Mouse (Mus musculus) hindbrain, postnatal 0 days (tissue): ENCODE measurements around the gene Hcrtr2. TPM values are rescaled to one million over a fixed set of nuclear protein-coding genes. Genes with fewer than 3 reads are reported as not detected.
A peak's percentile ranks its signal among the peaks of the same experiment; 100 is the strongest.

Experiments used
- ATAC-seq: fragments of 200-750 bp; cut with Nextera tagmentation; 2 replicates; pipeline ENCODE4 v1.8.0; 2017; ENCODE audit warnings: mild to moderate bottlenecking, moderate TSS enrichment, moderate library complexity
- DNase-seq: peaks from one replicate; pipeline ENCODE4 v3.0.0-alpha.2; 2015; ENCODE audit warnings: low spot score
- H3K27ac ChIP-seq: fragments of 300-500 bp; sonication (generic); 2 replicates; pipeline ENCODE4 v1.5.1; 2014; ENCODE audit warnings: mild to moderate bottlenecking
- H3K27me3 ChIP-seq: fragments of 300-500 bp; sonication (generic); 2 replicates; pipeline ENCODE4 v1.6.1; 2014; ENCODE audit warnings: low read length, mixed read lengths; ENCODE audit not compliant: insufficient read depth
- H3K36me3 ChIP-seq: fragments of 300-500 bp; sonication (generic); 2 replicates; pipeline ENCODE4 v1.6.1; 2014; ENCODE audit warnings: low read length, mixed read lengths; ENCODE audit not compliant: insufficient read depth
- H3K4me1 ChIP-seq: fragments of 300-500 bp; sonication (generic); 2 replicates; pipeline ENCODE4 v1.6.1; 2014; ENCODE audit warnings: antibody characterized with exemption, low read length, mixed read lengths; ENCODE audit not compliant: insufficient read depth
- H3K4me2 ChIP-seq: fragments of 300-500 bp; sonication (generic); 2 replicates; pipeline ENCODE4 v1.6.1; 2014; ENCODE audit warnings: low read depth, mild to moderate bottlenecking, low read length, moderate library complexity, mixed read lengths
- H3K4me3 ChIP-seq: fragments of 300-500 bp; sonication (generic); 2 replicates; pipeline ENCODE4 v1.5.1; 2014; ENCODE audit warnings: low read length
- H3K9ac ChIP-seq: fragments of 300-500 bp; sonication (generic); replicated peaks from 2 replicates; pipeline ENCODE4 v1.6.1; 2014; ENCODE audit warnings: mild to moderate bottlenecking, low read length, moderate library complexity, mixed read lengths
- H3K9me3 ChIP-seq: fragments of 300-500 bp; sonication (generic); 2 replicates; pipeline ENCODE4 v1.6.1; 2016; ENCODE audit warnings: low read length, mixed read lengths
- CTCF ChIP-seq: IDR thresholded peaks from 2 replicates; pipeline ENCODE4 v1.5.1; 2016; ENCODE audit warnings: antibody characterized with exemption, control low read depth, low read depth
- WGBS: fragments of 180-500 bp; shearing (Covaris S2); extraction: QIAGEN DNeasy Blood & Tissue Kit; methylation state at CpG from one replicate; pipeline ENCODE4 v1.1.7; 2014; 5-methylcytosine and 5-hydroxymethylcytosine counted together
- polyA plus RNA-seq: library from polyadenylated mRNA; unstranded; fragments of >200 nt; fragmentation: Nextera tagmentation; extraction: Ambion mirVana; gene quantifications from 2 replicates; pipeline ENCODE4 v1.2.1, GENCODE M21; 2015
- total RNA-seq: library from RNA; depleted of rRNA; stranded (reverse); fragments of >200 nt; gene quantifications from 2 replicates; pipeline ENCODE4 v1.2.3, GENCODE M21; 2014; rRNA removed

The Hcrtr2 gene
- 8.4 and 12.0 TPM in 2 replicates for total RNA-seq
- polyA plus RNA-seq = 6.3 and 6.4 TPM in 2 replicates

DNA sequence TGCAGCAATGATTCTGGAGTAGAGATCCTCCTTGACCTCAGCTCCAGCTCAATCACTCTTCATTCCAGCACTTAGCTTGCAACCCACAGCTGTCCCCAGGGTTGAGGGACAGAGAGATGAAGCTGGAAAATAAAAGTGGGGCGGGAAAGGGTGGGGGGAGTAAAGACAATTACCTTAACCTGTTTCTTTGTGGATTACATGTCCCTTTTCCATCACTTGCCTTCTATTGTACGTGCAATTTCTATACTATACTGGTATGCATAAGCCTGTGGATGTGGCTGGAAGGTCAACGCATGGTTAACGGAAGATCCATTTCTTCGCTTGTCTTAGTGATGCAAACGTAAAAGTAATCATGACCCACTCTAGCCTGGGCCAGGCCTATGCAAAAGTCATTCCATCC, at the start of gene Hcrtr2:
Hcrtr2 (minus strand) TSS at position 101 of the 400 bp plus-strand sequence.
- Histone ChIP-seq H3K4me3 (peak within 1 kb of the TSS; percentile 47), H3K9me3 (no peaks in the 10 kb centered on the region), H3K4me2 (peak within 1 kb of the TSS; percentile 86), H3K27ac (peak within 1 kb of the TSS; percentile 33), H3K4me1 (no peaks in the 10 kb centered on the region), H3K36me3 (no peaks in the 10 kb centered on the region), H3K27me3 (no peaks in the 10 kb centered on the region), H3K9ac (peak within 1 kb of the TSS; percentile 51)
- peak; percentile 7; the same call in 1 of the 2 replicates for ATAC-seq
- 71% methylated on average over 6 of the region's 6 CpGs for WGBS
- no peak for TF ChIP-seq CTCF
- no peak for DNase-seq

GRCm38 (mm10) chr9:76364874-76365273, 41.2 kb upstream of the Hcrtr2 start:
- Histone ChIP-seq H3K9ac (no peak overlapping the region), H3K27me3 (no peaks in the 10 kb centered on the region), H3K4me1 (no peaks in the 10 kb centered on the region), H3K9me3 (no peaks in the 10 kb centered on the region), H3K4me3 (no peak overlapping the region), H3K27ac (no peak overlapping the region), H3K36me3 (no peaks in the 10 kb centered on the region), H3K4me2 (no peak overlapping the region)
- DNase-seq (no peak), ATAC-seq (no peak)
- no peak for TF ChIP-seq CTCF
- 87% methylated on average over 6 of the region's 6 CpGs for WGBS

DNA sequence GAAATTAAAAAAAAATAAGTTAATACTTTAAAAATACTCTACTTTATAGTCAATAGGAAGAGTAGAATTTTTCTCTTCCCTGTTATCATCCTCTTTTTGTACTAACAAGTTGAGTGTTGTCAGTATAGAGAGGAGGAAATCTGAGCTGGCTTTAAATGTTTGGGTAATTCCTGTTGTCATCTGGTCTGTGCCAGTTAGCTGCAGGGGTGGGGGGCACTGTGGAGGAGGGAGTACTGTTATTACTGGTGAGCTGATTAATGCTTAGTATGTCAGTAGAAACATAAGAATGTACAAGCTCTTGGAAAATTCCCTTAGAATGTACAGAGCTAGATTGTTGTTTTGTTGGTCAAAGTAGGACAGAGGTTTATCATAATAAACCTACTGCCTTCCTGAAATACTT, 36.7 kb upstream of the Hcrtr2 start:
- no peak for DNase-seq
- no peaks in the 10 kb centered on the region for H3K36me3 ChIP-seq

GRCm38 (mm10) chr9:76352346-76352745, 28.7 kb upstream of the Hcrtr2 start:
- no peak for DNase-seq
- no peak overlapping the region for H3K27ac ChIP-seq
- no peak for TF ChIP-seq CTCF
- no peaks in the 10 kb centered on the region for H3K9me3 ChIP-seq
- H3K9ac ChIP-seq = no peak overlapping the region
- no peak overlapping the region for H3K4me3 ChIP-seq
- H3K36me3 ChIP-seq = no peaks in the 10 kb centered on the region
- no peaks in the 10 kb centered on the region for H3K4me1 ChIP-seq
- H3K4me2 ChIP-seq = no peak overlapping the region
- no peaks in the 10 kb centered on the region for H3K27me3 ChIP-seq
- 71% methylated on average over 3 of the region's 3 CpGs for WGBS
- ATAC-seq = no peak

More for the DNA sequence above, 36.7 kb upstream of the Hcrtr2 start:
- Histone ChIP-seq H3K4me2 (no peak overlapping the region), H3K9ac (no peak overlapping the region), H3K4me3 (no peak overlapping the region), H3K27me3 (no peaks in the 10 kb centered on the region), H3K27ac (no peak overlapping the region), H3K9me3 (no peaks in the 10 kb centered on the region), H3K4me1 (no peaks in the 10 kb centered on the region)
- ATAC-seq = no peak
- TF ChIP-seq CTCF = no peak

DNA sequence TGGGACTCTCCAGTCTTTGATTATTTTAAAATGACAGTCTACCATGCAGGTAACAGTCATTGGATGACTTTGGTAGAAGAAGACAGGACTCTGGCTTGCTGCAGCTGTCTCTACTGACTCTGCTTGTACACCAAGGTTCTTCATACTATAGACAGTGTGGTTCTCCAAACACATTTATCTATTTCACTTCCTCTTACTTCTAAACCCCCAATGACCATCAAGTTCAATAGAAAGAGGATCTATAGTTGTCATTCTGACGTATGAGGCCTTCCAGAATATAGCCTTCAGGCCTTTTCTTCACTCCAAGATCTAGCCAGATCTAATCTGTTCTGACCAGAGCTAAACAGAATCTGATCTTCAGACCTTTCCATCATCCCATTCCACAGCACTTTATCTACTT, 23.6 kb upstream of the Hcrtr2 start:
- no peaks in the 10 kb centered on the region for H3K36me3 ChIP-seq
- no peak overlapping the region for H3K4me2 ChIP-seq
- ATAC-seq (no peak), DNase-seq (no peak)
- H3K9me3 ChIP-seq = no peaks in the 10 kb centered on the region
- WGBS = 87% methylated on average over 1 of the region's 1 CpGs
- no peak overlapping the region for H3K9ac ChIP-seq
- no peaks in the 10 kb centered on the region for H3K27me3 ChIP-seq
- no peak overlapping the region for H3K4me3 ChIP-seq
- H3K4me1 ChIP-seq = no peaks in the 10 kb centered on the region
- no peak for TF ChIP-seq CTCF
- H3K27ac ChIP-seq = no peak overlapping the region

DNA sequence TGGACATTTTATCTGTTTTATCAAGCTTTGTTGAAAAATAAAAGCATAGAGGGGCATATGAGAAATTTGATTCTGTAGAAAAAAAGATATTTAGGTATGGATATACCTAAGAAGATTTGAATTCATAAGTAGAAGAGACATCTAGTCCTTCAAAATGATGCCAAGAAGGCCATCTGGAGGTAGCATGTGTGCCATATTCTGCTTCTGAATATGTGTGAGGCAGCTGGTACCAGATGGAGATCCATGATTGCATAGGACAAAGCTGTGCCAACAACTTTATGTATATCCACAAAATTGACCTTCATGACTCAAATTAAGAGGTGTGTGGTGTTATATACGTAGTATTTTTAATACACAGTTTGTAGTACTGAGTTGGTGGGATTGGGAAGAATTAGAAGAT, 7.4 kb upstream of the Hcrtr2 start:
- no peak overlapping the region for H3K9ac ChIP-seq
- 63% methylated on average over 1 of the region's 1 CpGs for WGBS
- no peak overlapping the region for H3K4me3 ChIP-seq
- no peak overlapping the region for H3K4me2 ChIP-seq
- DNase-seq = no peak
- H3K9me3 ChIP-seq = no peaks in the 10 kb centered on the region
- H3K4me1 ChIP-seq = no peaks in the 10 kb centered on the region
- no peak overlapping the region for H3K27ac ChIP-seq
- TF ChIP-seq CTCF = no peak
- no peaks in the 10 kb centered on the region for H3K36me3 ChIP-seq
- no peak for ATAC-seq
- no peaks in the 10 kb centered on the region for H3K27me3 ChIP-seq

DNA sequence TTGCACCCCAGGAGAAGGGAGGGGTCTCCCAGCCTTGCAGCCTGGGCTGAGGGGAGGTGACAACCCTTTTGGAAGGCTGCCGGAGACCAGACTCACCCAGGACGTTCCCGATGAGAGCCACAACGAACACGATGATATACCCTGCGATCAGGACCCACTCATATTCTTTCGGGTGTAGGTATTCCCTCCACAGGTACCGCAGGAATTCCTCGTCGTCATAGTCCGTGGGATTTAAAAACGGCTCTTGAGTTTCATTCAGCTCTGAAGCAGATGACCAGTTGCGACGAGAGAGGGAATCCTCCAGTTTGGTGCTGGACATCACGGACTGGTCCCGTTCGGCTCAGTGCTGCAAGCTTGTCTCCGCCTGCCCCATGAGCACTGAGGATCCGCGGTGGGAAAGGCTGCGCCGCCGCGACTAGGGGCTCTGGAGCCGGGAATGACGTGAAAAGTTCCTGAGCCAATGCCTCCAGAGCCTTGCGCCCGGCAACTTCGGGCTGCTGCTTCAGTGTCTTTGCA, 412 bp downstream of the Hcrtr2 start:
- peak; percentile 74 for DNase-seq
- Histone ChIP-seq H3K9me3 (no peaks in the 10 kb centered on the region), H3K4me1 (no peaks in the 10 kb centered on the region), H3K27me3 (no peaks in the 10 kb centered on the region), H3K27ac (peak overlapping the region; percentile 33), H3K4me3 (peak overlapping the region; percentile 47), H3K9ac (peak overlapping the region; percentile 51), H3K36me3 (no peaks in the 10 kb centered on the region), H3K4me2 (peak overlapping the region; percentile 86)
- no peak for TF ChIP-seq CTCF
- ATAC-seq = peak; percentile 76
- WGBS = 1% methylated on average over 29 of the region's 29 CpGs
